Mouse (Mus musculus) fat pad, adult 2 months (tissue): Measurements from ENCODE around the gene Baiap2.

ENCODE experiments used
- DNase-seq: peaks from one replicate; pipeline ENCODE4 v3.0.0-alpha.2; 2011; ENCODE audit warnings: low read depth, low spot score; ENCODE audit errors: extremely low read depth

Baiap2 gene

DNA sequence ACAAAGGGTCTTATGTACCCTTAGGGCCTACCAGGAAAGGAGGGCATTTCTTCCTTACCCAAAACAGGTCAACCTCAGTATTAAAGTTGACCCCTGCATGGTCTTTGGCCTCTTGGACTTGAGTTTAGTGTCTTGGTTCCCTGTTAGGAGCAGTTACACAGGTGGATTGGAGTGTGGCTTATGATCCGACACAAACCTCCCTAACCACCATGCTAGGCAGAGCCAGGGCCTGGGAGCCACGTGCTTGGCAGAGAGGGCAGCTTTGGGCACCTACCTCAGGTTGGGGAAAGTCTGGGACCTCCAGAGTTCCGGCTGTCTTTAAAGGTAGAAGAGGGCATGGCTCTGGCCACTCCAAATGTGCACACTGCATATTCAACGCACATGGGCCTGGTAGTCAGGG, 23.1 kb upstream of the Baiap2 start:
- no peak for DNase-seq

DNA sequence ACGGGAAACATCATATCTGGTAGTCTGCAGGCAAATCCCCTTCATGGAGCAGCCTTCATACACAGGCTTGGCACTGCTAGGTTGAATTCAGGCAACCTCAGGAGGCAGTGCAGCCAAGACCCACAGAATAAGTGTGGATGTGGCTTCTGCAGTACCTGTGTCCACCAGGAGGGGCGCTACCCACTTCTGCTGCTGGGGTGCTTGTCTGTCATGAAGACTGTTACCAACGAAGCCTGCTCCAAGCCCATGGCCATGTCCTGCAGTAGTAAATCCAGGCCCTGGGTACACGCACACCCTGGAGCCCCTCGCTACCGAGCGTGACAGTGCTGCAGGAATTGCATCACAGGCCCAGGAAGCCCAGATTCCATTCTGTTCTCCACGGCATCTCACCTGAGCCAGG, 22.7 kb upstream of the Baiap2 start:
- no peak for DNase-seq

DNA sequence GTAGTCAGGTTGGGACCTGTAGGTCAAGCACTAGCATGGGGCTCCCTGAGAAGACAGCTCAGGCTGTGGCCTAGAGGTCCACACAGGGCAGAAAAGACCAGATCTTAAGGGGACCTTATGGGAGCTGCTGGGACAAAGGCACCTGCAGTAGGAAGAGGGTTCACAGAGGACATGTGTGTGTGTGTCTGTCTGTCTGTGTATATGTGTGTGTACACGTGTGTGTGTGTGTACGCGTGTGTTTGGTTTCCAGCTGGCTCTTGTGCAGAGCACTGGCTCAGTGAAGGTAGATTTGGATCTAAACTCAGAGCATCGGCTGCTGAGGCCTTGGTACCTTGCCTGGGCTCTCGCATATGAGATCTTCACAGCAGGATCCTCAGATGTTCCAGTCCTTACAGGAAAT, 21.9 kb upstream of the Baiap2 start:
- no peak for DNase-seq

DNA sequence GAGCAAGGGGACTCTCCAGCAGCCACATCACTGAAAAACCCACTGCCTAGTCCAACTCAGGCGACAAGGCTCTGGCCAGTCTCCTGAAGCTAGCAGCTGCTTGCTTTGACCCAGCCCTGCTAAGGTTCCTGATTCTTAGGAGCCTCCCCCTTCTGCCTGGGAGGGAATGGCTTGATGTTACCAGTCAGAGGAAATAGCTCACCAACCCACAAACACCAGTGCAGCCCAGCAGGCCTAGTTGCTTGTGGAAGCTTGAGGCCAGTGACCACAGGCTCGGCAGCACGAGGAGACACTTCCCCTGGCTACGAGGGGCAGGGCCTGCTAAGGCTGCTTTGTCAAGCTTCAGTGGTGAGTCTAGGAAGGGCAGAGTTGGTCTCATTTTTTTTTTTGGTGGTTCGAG, 17.4 kb upstream of the Baiap2 start:
- no peak for DNase-seq

DNA sequence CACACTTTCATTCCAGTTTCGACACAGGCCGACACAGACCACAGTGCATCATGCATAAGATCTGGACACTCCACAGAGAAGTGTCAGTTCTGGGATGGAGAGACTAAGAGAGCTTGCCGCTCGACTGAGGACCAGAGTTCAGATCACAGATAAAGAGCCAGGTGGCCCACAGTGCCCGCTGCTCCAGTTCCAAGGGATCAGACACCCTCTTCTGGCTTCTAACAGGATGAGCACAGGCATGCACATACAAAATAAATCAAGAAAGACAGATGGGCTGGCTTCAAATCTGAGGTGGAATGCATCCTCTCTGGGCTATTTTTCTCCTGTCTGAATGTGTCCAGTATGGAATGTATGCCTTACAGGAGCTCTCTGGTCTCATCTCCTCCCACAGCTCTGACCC, 15.8 kb upstream of the Baiap2 start:
- DNase-seq = no peak

DNA sequence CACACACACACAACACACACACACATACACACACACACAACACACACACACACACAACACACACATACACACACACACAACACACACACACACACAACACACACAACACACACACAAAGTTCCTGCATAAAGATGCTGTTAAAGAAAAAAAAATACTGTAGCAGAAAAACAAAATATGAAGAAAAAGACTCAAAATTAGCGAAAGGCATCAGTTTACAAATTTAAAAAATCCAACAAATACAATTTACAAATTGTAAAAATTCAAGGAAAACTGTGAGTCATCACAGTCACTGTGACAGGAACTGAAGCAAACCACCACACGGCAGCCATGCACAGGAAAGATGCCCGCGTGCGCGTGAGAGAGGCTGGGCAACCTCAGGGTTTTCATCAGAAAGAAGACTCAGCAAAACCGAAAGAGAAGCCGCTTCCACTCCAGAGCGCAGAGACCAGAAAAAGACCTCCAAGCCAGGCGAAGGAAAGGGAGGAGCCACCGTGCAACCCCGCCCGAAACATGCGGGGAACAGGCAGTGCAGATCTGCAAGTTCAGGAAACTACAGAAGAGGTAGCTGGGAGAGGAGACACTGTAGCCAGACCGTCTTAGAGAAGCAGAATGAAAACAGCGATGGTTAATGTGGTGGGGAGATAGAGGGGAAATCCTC, 14.4 kb upstream of the Baiap2 start:
- DNase-seq = no peak

DNA sequence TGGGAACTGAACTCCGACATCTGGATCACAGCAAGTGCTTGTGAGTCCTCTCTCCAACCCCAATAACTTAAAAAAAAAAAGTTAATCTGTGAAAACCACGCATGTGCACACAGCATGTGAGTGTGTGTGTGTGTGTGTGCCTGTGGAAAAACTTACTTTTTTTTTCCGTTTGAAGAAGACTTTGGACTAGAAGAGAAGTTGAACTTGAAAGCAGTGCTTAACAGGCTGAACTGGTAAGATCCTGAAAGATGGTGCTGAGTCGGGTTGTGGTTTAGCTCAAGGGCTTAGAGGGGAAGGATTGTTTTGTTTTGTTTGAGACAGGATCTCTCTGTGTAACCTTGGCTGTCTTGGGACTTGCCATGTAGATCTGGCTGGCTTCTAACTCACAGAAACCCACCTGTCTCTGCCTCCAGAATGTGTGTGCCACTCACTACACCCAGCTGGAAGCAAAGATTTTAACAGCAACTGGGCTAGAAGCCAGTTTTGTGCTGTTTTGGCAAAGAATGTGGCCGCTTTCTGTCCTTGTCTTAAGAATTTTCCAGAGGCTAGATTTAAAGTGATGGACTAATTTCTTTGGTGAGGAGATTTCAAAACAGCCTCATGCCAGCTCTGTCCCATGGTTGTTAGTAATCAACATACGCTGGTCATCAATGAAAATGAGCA, 12.8 kb upstream of the Baiap2 start:
- DNase-seq = no peak

DNA sequence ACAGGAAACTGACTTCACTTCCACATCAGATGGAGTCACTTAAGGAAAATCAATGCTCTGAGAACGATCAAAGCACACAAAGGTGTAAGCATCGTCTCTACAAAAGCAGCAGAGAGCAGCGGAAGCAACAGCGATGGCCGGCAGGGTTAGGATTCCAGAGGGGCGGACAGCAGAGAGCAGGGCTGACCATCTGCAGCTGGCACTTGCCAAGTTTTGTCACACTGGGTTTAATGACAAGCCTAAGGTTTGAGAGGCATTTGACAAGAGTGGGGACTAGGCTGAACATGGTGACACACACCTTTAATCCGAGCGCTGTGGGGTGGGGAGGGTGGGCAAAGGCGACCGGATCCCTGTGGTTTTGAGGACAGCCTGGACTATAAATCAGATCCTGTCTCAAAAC, 10.8 kb upstream of the Baiap2 start:
- no peak for DNase-seq

DNA sequence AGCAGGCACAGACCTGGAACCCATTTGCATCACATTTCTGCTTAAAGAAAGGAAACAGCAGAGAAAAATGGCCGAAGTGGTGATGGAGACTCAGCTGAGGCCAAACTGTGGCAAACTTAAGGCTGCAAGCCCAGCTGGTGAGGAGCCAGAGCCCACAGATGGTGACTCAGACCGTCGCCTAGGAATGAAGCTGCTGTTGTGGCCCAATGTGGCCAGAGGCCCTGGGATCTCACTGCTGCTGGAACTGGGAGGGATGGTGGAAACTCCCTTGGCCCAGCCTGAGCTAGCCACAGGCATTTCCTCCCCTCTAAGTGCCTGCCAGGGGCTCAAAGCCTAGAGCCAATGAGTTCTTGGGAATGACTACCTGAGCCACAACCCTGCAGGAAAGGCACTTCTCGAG, 9.4 kb upstream of the Baiap2 start:
- no peak for DNase-seq

DNA sequence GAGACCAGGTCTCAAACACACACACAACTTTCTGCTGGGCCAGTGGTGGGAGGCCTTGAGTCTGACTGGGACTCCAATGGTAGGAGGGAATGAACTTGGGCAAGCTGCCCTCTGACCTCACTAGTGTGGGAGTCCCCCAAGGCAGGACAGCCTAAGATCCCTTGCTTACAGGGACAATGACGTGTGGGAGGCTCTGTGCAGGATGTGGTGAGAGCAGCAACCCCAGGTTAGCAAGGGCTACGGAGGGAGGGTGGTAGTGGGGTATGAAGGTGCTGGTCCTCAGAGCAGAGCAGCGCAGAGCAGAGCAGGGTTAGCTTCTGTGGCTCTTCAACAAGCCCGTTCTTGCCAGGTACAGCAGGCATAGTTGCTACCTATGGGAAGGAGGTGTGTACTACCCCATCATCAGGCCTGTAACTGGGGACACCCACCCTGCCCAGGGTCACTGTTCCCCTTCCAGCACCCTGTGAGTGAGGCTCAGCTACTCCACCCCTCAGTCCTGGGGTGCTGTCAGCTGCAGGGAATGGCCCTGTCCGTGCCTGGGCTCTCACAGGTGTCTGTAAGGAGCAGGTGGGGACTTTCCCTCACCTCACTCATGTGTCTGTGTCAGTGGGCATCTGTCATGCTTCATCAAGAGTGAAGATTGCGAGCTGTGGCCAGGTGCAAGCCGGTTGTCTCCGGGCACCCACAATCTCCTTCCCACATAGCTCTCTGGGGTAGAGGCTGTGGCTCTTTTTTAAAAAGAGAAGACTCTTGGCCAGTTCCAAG, 8.6 kb upstream of the Baiap2 start:
- DNase-seq = no peak

DNA sequence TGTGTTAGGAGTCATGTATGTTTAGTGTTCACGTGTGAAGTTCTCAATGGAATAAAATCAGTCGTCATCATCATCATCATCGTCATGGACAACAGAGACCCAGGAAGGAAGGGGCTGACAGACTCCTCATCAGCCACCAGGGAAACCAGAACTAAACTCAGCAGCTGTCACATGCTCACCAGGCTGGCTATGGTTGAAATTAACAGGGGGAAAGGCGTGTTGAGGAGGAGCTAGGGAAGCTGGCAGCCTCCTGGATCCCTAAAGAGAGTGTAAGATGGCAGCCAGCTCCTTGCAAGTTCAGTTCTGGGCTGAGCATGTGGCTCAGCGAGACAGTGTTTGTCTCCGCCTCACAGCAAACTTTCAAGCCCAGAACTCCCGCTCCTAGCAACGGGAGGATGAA, 7.8 kb upstream of the Baiap2 start:
- DNase-seq = no peak

DNA sequence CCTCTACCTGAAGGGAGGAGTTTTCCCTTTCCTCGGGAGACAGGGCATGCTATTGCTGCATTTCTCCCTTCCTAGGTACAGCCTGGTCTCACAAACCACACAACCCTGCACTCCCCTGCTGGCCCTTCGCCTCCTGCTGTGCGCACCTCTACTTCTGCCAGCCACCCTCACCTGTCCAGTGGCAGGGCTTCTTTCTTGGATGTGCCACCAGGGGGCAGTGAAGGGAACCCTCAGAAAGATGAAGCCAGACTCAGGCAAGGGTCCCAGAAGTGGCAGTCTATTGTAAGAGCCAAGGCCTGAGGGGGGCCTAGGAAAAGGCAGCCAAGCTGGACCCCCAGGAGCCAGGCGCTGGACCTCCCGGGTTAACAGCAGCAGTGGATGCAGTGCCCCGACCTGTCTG, 7.1 kb upstream of the Baiap2 start:
- DNase-seq = no peak

DNA sequence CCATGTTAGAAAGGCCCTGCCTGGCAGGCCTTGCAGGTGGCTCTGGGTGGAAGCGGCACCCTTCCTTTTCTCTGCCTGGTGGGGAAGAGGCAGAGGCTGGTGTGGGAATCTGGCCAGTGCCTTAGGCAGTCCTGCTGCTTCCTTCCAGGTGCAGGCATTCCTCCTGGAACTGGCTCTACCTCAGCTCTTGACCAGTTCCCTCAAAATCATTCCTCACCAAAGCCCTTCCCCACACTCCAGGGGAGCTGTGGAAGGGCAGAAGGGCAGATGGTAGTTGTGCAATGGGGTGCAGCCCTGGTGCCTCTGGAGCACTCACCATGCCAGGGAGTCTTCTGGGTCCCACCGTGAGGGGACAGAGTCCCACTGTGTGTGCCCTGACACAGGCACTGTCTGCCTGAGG, 6.1 kb upstream of the Baiap2 start:
- DNase-seq = no peak

DNA sequence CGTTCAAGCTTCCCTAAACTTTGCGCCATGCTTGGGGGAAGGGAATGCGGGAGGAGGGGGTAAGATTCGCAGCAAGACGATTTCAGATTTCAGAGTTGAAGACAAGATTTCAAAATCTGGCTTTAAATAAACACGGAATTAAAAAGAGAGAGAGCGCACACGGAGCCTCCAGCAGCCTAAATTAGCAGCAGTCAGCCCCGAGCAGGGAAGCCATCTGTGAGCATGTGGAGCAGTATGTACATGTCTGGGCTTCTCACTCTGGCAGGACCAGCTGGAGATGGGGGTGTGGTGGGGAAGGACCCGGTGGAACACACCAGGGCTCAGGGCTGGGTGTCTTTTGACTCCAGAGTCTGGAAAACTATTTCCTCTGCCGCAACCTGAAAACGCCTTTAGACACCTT, 5.3 kb upstream of the Baiap2 start:
- no peak for DNase-seq

DNA sequence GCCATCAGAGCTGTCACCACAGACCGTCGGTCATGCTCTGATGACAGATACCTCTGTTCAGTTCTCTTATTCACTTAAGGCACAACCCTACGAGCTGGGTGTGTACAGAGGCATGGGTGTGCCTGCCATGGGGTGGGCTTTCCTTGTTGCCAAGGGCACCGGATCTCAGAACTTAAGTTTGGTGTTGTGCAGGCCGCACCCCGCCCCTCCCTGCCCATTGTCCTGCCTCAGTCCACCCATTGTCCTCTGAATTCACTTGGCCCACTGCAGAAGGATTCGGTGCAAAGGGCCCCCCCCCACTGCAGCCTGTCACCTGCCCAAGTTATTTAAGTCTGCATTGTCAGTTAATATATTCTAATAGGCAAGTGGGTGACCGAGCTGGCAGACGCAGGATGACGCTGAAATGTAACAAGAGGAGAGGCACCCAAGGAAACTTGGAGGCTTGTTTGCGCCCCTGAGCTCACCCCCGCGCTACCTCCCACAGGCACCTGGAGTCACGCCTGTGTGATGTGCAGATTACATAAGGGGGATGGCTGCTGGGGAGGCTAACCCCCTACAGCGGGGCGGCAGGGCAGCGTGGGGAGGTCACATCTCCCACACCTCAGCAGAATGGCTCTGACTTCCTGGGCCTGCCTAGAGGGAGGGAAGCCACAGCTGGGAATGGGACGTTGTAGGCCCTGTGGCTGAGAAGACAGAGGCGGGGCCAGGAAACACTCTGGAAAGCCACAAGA, 4.6 kb upstream of the Baiap2 start:
- no peak for DNase-seq

DNA sequence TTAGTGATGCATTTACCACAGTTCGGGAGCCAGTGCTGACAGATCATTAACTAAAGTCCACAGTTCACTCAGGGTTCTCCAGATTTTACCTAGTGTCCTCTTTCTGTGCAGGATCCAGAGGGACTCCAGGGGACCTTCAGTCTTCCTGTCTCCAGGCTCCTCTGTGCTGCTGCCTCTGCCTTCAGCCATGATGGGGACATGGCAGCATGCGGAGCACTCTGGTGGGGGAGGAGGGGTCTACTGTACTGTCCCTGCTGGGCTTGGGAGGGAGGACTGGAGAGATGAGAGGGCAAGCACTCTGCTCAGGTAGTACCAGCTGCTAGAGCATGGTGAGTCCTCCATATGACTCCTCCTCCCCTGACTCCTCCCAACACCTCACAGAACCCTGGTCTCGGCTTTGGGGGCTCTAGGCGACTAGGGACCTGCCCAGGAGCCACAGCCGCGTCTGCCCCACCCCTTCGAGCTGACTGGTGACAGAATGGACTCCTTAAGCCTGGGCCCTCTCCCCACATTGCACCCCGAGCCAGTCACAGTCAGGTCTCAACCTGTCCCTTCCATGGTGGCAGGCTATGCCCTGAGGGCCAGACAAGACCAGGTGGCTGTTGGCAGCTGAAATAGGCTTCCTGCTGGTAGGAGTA, 3.4 kb upstream of the Baiap2 start:
- no peak for DNase-seq

DNA sequence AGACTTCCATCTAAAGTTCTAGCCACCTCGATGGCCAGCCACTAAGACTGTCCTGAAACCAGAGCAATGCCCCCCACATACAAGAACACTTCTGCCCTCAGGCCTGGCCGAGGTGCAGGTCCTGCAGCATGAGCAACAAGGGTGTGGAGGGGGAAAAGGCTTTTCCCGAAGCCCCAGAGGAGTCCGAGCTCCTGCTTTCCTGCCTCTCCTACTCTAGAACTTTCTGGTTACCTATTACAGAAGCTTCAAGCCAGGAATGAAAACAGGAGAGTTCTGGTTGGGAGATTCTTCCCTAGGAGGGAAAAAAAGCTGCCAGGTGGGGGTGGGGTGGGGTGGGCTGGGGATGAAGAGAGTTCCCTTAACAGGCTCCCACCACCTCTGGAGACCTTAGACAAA, 2.9 kb upstream of the Baiap2 start:
- DNase-seq = no peak

DNA sequence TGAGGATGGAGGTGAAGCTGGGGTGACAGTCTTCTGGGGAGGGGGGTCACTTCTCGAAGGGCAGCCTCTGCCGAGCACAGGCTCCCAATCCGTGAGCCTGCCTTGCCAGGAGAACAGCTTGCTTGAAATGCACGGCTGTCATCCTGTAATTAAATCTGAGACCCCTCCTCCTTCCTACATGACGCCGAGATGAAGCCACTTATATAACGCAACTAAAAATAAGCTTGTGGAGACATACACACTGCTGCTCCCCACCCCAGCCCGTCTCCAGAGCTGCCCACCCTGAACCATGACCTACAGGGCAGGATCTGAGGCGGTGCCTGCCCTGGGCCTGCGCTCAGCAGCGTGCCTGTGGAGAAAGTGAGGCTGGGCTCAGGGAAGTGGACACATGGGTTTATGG, 2.4 kb upstream of the Baiap2 start:
- DNase-seq = no peak

DNA sequence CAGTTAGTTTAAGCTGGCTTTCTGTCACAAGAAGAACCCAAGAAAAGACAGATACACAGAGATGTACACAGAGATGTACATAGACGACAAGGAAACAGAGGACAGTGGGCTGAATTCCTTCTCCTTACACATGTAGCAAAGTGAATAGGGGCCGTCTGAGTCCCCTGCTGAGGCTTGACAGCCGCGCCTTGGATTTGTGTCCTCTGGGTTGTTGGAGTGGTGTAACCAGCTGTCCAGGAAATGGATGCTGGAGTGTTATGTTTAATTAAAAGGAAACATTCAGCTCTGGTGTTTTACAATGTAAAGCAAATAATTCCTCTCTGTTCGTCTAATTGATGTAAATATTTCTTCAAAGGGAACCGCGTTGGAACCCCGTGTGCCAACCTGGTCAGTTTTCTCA, 769 bp upstream of the Baiap2 start:
- DNase-seq = no peak

DNA sequence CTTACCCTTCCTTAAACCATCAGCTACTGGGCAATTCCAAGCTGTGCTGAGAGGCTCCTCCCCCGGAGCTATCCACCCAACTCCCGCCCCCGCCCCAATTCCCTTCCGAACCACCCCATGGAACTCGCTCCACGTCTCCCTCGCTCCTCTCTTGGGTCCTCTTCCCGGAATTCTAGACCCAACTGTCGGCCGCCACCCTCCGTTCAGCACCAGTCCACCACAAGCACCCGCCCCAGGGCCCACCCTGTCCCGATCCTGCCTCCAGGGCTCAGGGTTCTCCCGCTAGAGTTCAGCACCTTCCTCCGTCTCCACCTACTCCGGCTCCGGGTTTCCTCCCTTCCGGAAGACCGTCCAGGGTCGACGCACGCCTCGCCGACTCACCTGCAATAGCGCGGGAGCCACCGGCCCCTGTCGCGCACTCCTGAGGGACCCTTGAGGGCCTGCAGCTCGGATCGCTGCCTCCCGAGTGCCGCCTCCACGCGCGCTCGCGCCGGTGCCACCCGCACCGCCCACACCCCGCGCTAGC, 299 bp upstream of the Baiap2 start:
- no peak for DNase-seq

DNA sequence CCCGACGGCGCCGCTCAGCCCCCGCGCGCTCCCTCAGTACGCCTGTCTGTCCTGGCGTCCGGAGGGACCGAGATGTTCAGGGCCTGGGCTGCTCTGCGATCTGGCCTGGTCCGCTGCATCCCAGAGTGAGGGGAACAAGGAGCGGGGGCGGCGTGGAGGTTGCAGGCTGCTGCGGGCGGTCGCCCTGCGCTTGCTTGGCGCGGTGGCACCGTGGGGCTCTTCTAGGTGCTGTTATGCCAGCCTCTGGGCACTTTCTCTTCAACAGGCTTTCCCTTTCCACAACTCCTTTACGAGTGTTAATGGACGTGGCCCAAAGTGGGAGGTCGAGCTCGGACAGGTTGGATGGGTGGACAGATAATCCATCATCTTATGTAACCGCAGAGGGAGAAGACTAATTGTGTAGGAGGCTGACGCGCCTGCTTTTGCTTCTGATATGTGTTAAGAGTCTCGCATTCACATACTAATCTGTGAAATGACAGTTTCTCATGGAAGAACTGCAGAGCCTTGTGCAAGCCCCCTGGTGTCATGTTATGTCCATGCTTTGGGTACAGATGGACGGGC, 945 bp downstream of the Baiap2 start:
- no peak for DNase-seq
